Mouse (Mus musculus) CH12F3 (cell line): Measurements from ENCODE around the gene Cd19.

Experiments
- in situ Hi-C: fragments of 300-500 bp; cut with MboI; formaldehyde crosslinking; loops from 2 replicates; pipeline ENCODE4 v1.14.3; 2020; ENCODE audit warnings: low sequenced_read_pairs

Gene Cd19

DNA sequence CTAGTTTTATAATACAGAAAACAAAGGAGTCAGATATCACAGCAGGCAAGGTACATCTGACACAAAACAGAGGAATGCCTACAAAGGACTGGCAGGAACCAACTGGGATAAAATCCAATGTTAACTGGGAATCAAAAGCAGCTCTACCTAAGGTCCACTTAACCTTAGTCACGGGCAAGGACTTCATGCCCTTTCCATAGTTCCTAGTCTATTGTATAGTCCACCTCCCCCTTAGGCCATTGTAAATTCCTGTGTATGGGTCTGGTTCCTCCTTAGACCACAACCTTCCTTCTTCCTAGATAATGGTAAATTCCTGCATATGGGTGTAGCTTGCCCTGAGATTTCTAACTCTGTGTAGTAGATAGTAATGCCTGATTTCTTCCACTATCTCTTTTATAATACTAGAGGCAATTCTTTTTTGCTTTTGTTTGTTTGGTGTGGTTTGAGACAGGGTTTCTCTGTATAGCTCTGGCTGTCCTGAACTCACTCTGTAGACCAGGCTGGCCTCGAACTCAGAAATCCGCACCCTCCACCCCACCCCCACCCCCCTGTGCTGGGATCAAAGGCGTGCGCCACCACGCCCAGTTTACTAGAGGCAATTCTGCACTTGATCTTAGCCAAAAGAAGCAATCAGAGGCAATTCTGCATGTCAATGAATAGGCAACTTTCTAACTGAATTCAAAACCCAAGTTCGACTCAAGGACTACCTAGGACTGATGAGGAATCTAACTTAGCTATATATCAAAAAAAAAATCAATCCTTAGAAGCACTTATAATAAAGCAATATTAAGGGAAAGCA, 22.4 kb downstream of the Cd19 start:
- in situ Hi-C loops = loop anchor here (10.0 kb wide), 1 partner anchor 133 kb away; no protein-coding TSS in a partner anchor

DNA sequence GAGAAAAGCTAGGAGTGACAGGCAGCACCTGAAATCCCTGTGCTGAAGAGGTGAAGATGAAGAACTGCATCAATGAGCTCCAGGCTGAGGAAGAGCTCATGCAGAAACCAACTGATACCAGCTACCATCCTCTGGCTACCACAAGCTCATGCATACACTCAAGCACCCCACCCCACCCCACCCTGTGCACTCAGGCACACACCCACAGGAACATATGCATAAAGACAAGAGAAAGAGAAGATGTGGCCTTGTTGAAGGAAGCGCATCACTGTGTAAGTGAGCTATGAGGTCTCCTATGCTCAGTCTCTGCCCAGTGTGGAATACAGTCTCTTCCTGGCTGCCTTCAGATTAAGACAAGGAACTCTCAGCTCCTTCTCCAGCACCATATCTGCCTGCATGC, 26.5 kb downstream of the Cd19 start:
- in situ Hi-C loops = no loop called here

DNA sequence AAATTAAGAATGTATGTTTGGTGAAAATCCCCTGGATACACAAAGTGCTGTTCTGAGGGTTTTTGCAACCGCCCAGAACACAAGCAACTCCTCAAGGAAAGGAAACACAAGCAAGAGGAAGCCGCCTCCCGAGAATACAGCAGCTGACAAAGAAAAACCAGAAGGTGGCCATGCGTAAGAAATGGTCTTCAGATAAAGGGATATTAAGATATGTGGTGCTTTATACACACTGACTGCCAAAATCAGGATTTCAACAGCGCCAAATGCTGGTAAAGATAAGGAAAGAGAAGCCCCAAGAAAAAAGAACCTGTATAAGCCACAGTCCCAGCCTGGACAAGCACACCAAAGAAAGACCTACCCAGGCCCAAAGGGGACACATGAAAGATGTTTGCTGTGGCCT, 31.1 kb downstream of the Cd19 start:
- in situ Hi-C loops = no loop called here

DNA sequence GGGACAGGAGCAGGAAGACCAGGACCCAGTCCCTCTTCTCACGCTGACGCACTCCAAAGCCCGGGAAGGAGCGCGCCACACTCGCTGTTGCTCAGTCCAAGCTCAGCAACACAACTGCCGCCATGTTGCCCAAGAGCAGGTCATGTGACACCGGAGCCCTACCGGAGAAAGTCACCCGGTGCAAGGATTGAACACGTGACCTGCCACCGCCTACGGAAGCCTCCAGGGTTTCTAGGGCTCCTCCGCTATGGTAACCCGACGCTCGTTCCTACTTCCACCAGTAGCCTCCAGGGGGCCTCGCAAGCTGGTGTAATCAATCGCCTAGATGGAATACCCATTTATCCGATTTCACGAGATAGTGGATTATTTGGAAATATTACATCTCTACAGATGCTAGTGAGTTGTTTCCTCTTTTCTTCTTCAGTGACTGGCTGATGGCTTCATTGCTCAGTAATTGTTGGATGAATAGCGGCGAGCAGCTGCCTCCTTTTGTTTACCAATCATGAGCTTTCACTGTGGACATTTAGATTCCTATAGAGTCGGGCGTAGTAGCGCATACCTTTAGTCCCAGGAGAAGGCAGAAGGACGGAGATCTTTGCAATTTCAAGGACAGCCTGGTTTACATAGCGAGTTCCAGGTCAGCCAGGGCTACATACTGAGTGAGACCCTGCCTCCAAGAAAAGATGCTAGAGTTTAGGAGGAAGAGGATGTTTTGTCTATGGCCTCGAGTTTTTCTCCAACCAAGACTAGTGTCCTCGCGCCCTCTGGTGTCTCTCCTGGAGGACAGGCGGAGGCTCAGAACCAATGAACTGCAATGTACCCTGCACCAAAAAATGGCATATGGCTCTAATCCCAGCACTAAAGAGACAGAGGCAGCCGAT, 37.2 kb downstream of the Cd19 start, which contains the start of gene Spns1:
Gene Spns1, minus strand, starts transcription at position 173 of the 881 bp plus-strand sequence.
- in situ Hi-C loops = no loop called here

DNA sequence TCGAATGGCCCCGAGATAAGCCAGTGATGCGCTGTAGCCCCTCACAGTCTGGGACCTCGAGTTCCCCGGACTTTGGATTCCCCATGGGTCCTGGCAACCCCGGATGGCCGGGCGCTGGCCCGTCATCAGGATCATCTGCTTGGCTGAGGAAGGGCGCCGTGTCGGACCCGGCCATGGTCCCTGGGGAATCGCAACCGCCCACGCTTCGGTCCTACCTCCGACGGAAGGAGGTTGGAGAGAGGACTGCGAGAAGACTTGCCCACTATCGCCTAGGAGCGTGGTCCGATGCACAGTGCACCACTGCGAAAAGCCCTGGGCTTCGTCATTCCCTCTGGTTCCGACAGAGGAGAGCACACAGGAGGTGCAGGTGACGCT, 37.8 kb downstream of the Cd19 start:
- in situ Hi-C loops = no loop called here

DNA sequence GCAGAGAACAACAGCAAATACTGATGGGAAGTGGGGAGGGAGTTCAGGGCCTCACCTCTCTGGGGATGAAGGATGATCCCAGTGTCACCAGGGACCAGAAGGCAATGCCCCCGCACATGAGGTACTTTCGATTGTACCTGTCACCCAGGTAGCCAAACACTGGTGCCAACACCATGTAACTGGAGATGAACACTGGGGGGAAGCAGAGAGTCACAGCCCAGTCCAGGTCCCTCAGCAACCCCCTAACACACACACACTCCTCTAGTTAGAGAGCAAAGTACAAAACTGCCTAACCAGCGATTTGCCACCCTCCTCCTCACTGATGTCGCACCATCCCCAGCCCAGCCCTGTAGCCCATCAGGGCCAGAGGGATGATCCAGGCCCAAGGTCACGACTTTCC, 39.7 kb downstream of the Cd19 start:
- in situ Hi-C loops = no loop called here

DNA sequence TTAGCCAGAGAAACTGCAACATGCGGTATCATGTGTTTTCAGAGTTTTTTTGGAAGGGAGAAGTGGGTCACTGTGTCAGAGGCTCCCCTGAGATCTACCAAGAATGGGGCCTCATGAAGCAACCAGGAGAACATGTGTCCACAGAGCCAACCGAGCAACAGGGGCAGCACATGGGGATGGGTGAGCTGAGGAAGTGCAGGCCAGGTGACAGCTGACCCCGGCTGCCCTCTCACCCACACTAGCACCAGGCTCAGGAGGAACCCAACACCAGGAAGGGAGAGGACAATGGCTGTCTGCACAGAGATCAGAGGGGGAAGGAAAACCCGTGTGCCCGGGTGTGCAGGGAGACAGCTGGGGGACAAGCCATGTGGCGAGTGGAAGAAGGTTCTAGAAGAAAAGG, 40.2 kb downstream of the Cd19 start:
- in situ Hi-C loops = no loop called here

DNA sequence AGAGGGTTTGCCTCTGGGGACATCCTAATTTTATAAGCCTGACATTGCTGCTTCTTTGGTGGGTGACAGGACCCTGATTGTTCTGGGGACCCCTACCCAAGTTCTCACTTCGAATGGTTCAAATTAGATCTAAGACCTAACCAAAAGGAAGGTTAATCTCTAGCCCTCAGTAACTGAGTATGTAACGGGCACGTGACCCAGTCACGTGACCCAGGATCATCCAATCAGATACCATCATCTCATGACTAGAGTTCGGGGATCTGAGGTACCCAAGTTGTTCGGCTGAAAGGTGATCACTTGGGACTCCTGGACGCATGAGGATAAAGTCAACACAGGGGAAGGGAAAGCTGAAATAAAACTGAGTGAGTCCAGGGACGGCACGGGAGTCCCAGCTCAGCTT, 41.7 kb downstream of the Cd19 start:
- in situ Hi-C loops = no loop called here

DNA sequence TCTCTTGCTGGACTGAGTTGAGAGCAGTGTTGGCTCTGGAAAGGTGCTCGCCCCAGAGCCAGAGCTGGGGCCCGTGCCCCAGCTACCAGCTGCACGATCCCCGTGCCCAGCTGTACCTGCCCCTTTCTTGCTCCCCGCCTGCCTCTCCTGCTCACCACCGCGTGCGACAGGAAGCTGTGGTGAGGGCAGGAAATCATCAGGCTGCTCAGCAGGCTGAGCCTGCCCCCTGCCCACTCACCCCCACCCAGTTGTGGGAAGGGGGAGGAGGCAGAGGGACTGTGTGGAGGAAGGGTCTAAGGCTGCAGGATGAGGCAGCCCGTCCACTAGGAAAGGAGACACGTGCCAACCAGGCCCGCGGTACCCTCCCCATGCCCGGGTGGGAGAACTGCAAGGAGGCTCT, 45.3 kb downstream of the Cd19 start, which contains the start of gene Lat:
Gene Lat, minus strand, starts transcription at position 178 of the 400 bp plus-strand sequence.
- in situ Hi-C loops = no loop called here

DNA sequence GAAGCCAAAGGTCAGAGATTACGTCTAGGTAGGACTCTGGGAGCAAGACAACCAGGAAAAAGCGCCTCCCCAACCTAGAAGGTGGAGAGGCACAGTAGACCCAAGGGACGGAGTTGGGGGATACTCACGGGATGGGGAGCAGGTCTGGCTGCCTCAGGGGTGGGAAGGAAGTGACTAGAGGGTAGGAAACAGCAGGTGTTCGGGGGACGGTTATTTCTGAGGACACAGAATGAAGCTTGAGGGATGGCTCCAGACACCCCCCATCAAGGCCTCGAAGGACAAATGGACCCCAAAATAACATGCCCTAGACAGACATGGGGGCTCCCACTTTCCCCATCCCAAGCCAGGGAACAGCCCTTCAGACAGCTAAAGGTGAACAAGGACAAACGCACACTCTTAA, 46.3 kb downstream of the Cd19 start:
- in situ Hi-C loops = no loop called here

DNA sequence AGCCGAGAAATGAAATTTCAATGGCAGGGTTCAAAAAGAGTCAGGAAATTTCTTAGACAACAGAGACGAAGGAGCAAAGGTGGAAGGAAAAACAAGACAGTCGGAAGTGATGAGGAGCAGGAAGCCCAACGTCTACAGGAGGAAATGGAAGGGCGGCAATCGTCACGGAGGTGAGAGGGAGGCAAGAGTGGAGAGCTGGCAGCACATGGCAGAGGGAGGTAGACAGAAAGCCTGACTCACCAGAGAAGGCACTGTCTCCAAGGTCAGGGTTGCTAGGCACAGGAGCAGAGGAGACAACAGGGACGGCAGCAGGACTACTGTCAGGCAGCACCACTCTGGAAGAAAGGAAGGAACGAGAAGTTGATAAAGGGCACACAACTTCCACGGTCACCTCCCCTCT, 47.1 kb downstream of the Cd19 start:
- in situ Hi-C loops = no loop called here

DNA sequence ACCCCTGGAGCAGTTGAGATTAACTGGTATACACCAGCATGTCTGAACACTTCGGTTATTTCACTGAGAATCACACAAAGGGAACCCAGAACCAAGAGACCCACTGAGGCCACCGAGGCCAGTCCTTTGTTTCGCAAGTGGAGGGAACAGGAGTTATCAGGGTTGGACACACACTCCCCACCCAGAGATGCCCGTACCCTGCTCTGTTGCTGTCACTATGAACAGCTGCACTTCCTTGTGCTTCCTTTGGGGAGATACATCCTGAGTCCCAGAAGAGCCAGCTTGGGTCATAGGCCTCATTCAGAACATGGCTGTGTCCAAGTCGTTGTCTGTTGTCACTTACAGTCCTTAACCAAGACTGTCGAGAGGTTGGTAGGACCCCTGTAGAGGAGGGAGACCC, 51.7 kb downstream of the Cd19 start:
- in situ Hi-C loops = no loop called here

DNA sequence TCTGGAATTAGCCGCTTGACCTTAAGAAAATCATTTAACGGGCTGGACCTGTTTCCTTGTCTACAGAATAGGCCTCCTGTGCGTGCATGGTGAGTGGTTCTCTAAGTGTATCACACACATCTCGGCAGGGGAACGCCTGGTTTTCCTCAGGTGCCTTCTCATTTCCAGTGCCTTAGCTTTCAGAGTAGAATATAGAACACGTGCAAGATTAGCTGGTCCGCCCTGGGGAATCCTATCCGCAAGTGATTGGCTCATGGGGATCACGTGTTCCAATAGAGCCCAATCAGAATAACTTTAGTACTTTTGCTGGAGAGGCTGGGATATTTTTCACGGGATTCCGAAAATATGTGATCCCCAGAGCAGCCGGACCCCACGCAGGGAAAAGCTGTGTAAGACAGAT, 55.6 kb downstream of the Cd19 start:
- in situ Hi-C loops = no loop called here
